Mouse (Mus musculus) forebrain, embryonic 10.5 days (tissue): ENCODE measurements around the gene Gm10309. TPM values are rescaled to one million over a fixed set of nuclear protein-coding genes. Genes with fewer than 3 reads are reported as not detected.

Source experiments
- polyA plus RNA-seq: library from polyadenylated mRNA; unstranded; fragments of >200 nt; fragmentation: Nextera tagmentation; extraction: Ambion mirVana; gene quantifications from 2 replicates; pipeline ENCODE4 v1.2.1, GENCODE M21; 2016

The Gm10309 gene
- polyA plus RNA-seq, 1 experiment from 2014 or later = 0.16 TPM

Other genes with a start within 250 kb of the Gm10309 start
- 1.9 TPM in 2 replicates for gene Epas1, start 248.5 kb upstream of the Gm10309 start, polyA plus RNA-seq